12 mouse cellular contexts compared by ENCODE assay signal in the genomic region with DNA sequence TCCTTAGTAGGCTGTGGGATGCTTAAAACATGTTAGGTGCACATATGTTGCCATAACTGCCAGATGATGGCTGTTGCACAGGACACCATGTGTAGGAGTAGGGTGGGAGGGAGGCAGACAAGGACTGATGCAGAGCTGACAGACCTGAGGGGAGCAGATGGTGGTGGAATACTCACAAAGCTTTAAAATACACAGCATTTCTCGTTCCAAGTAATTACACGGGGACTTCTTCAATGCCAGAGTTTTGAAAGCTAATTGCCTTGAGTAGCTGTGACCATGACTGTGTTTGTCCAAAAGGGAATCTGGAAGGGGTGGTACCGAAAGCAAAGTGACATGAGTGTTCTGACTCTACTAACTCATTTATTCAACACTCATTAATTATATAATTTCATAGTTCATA.
DNase-seq lines count a peak whose midpoint lies in the region; ATAC-seq and TF ChIP-seq lines count a peak whose summit lies in the region.
"Had no signal": no experiment of that assay in that cellular context is flagged by ENCODE, and none has a peak within 500 bp of the region (broad histone marks: within the 10 kb centered on the region; RNA-seq: fewer than 3 reads in every experiment).

No protein-coding gene starts in this region.

- no peaks in the 10 kb centered on the region for H3K9me3 ChIP-seq in forebrain, embryonic 16.5 days (ENCODE audit: control insufficient read depth, low read length)
- no peaks in the 10 kb centered on the region for H3K9me3 ChIP-seq in hindbrain, embryonic 14.5 days (ENCODE audit: control insufficient read depth, low read length)
- H3K9me3 ChIP-seq: G1E; heart, embryonic 15.5 days had no signal

- H3K36me3 ChIP-seq in forebrain, embryonic 16.5 days (ENCODE audit: control insufficient read depth, insufficient read depth): no peaks in the 10 kb centered on the region
- no peaks in the 10 kb centered on the region for H3K36me3 ChIP-seq in hindbrain, embryonic 14.5 days (replicated peaks; ENCODE audit: control insufficient read depth, insufficient read depth)
- H3K36me3 ChIP-seq: G1E; heart, embryonic 15.5 days had no signal

- ATAC-seq in forebrain, embryonic 16.5 days: peak; percentile 94
- ATAC-seq in hindbrain, embryonic 14.5 days (ENCODE audit: low FRiP score): peak; percentile 75

- no peaks in the 10 kb centered on the region for H3K27me3 ChIP-seq in forebrain, embryonic 16.5 days (replicated peaks; ENCODE audit: control insufficient read depth, insufficient read depth, low read length)
- H3K27me3 ChIP-seq in hindbrain, embryonic 14.5 days (ENCODE audit: control insufficient read depth, insufficient read depth, low read length): no peaks in the 10 kb centered on the region
- H3K27me3 ChIP-seq: heart, embryonic 15.5 days had no signal

- no peak overlapping the region for H3K9ac ChIP-seq in forebrain, embryonic 16.5 days (replicated peaks; ENCODE audit: low read depth, low read length)
- H3K9ac ChIP-seq in hindbrain, embryonic 14.5 days: no peak overlapping the region
- H3K9ac ChIP-seq: heart, embryonic 15.5 days; lung, embryonic 14.5 days had no signal

- no peak overlapping the region for H3K4me2 ChIP-seq in forebrain, embryonic 16.5 days (ENCODE audit: low read length)
- no peak overlapping the region for H3K4me2 ChIP-seq in hindbrain, embryonic 14.5 days (replicated peaks)
- H3K4me2 ChIP-seq: heart, embryonic 15.5 days; lung, embryonic 14.5 days had no signal

- whole genome bisulfite sequencing in forebrain, embryonic 16.5 days: 28% methylated on average over 3 of the region's 3 CpGs
- WGBS in hindbrain, embryonic 14.5 days: 36% methylated on average over 3 of the region's 3 CpGs

- peak; percentile 26 for DNase-seq in hindbrain, embryonic 14.5 days (ENCODE audit: low spot score)
- peak; percentile 12 to 34 for DNase-seq in left cerebral cortex, adult 2 months (ENCODE audit: extremely low spot score in 1 of 2, low spot score in 2 of 2)
- peak; percentile 45 to 71 for DNase-seq in right cerebral cortex, adult 2 months (ENCODE audit: low spot score in 2 of 2)
- no peak for DNase-seq in embryo, embryonic 9.5 days (ENCODE audit: extremely low spot score)
- no peak for DNase-seq in heart, postnatal 14 days
- DNase-seq in lung, adult 18-20 months: no peak
- DNase-seq: kidney, postnatal 4 days; lung, embryonic 14.5 days had no signal

- no peak overlapping the region for H3K4me3 ChIP-seq in forebrain, embryonic 16.5 days (replicated peaks; ENCODE audit: low read length)
- H3K4me3 ChIP-seq in hindbrain, embryonic 14.5 days (replicated peaks; ENCODE audit: low read length): no peak overlapping the region
- H3K4me3 ChIP-seq in left cerebral cortex, adult 2 months: no peak overlapping the region
- H3K4me3 ChIP-seq: heart, embryonic 15.5 days; myocyte had no signal

- peak overlapping the region; percentile 51 for H3K27ac ChIP-seq in forebrain, embryonic 16.5 days (ENCODE audit: low read length)
- H3K27ac ChIP-seq in hindbrain, embryonic 14.5 days: no peak overlapping the region
- H3K27ac ChIP-seq in left cerebral cortex, adult 2 months: no peak overlapping the region
- H3K27ac ChIP-seq: heart, embryonic 15.5 days had no signal

- intact Hi-C loops in left cerebral cortex, adult 2 months (cut with DNase I): loop anchor here (5.0 kb wide), 1 partner anchor 929 kb away; the partner anchor contains the start of gene Epha5
- intact Hi-C loops in heart, postnatal 14 days (cut with DNase I): no loop called here

- no peak for TF ChIP-seq CTCF in left cerebral cortex, adult 2 months (IDR thresholded peaks at IDR 0.05)

- peaks cover 10% of the 10 kb centered on the region; the same call in 1 of the 2 replicates for H3K4me1 ChIP-seq in forebrain, embryonic 16.5 days (replicated peaks; ENCODE audit: control insufficient read depth, insufficient read depth, low read length)
- no peaks in the 10 kb centered on the region for H3K4me1 ChIP-seq in hindbrain, embryonic 14.5 days (replicated peaks; ENCODE audit: control insufficient read depth, insufficient read depth, low read length)
- H3K4me1 ChIP-seq: heart, embryonic 15.5 days had no signal

Comparison
In these comparisons a context has a peak if more than half of its experiments do, and no peak if none do; other contexts are left out.
1. DNase-seq: peak in hindbrain, embryonic 14.5 days (single experiment), left cerebral cortex, adult 2 months (2 of 2) and right cerebral cortex, adult 2 months (2 of 2); none in embryo, embryonic 9.5 days (single experiment), heart, postnatal 14 days (0 of 2) and lung, adult 18-20 months (0 of 2).